Mouse (Mus musculus) stomach, postnatal 0 days (tissue): ENCODE results near the gene Auts2.

ENCODE experiments used
- CTCF ChIP-seq: IDR thresholded peaks from 2 replicates; pipeline ENCODE4 v1.5.1; 2016; ENCODE audit warnings: antibody characterized with exemption, low read depth, mild to moderate bottlenecking, moderate library complexity
- EP300 ChIP-seq: optimal IDR thresholded peaks from 2 replicates; pipeline ENCODE3; 2016; ENCODE audit warnings: antibody characterized with exemption

DNA sequence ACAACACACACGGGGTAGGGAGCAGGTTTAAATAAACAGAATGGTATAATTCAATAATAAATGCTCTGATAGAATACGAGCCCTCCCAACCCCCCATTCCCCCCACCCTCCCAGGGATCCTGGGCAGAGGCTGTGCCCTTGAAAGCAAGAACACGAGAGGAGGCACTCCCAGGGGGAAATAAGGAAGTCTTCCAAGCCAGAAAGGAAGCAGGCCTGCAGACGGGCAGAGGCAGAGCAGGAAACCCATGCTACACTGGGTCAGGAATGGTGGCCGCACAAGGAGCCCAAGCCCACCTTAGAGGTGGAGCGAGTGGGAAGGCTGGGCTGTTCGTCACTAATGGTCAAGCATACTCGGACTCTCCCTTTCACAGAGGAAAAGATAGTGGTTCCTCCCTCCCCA lies 1051.3 kb downstream of the Auts2 start:
- TF ChIP-seq CTCF (no peak), EP300 (no peak)
